Comparison of ENCODE assay signal across 18 mouse cellular contexts in the genomic region with DNA sequence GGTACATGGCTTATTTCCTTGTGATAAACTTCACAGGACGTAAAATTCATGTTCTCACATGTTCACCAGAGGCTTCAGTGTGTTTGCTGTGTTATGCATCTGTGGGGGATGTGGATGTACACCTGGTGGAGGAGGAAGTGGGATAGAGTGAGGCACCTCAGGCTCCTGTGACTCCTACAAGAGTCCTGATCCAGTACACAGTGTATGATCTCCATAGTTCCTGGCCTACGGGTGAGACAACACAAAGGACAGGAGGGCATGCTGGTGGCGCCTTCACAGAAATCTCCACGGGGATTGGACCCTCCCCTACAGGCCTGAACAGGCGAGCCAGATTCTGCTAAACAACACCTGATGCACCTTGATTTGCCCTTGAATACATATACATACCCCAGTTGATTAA.
"Had no signal": no experiment of that assay in that cellular context is flagged by ENCODE, and none has a peak within 500 bp of the region (broad histone marks: within the 10 kb centered on the region; RNA-seq: fewer than 3 reads in every experiment).

No protein-coding gene starts in this region.

- H3K4me1 ChIP-seq: limb, embryonic 10.5 days; limb, embryonic 13.5 days; midbrain, embryonic 12.5 days; neural tube, embryonic 12.5 days; neural tube, embryonic 15.5 days had no signal

- H3K27ac ChIP-seq: limb, embryonic 10.5 days; limb, embryonic 13.5 days; macrophage; midbrain, embryonic 12.5 days; midbrain, embryonic 15.5 days; neural tube, embryonic 12.5 days; neural tube, embryonic 15.5 days had no signal

- H3K36me3 ChIP-seq: limb, embryonic 10.5 days; midbrain, embryonic 12.5 days; midbrain, embryonic 15.5 days; neural tube, embryonic 12.5 days; neural tube, embryonic 15.5 days had no signal

- H3K4me2 ChIP-seq: limb, embryonic 13.5 days; lung, embryonic 14.5 days; midbrain, embryonic 12.5 days; midbrain, embryonic 15.5 days; neural tube, embryonic 12.5 days; neural tube, embryonic 15.5 days had no signal

- H3K4me3 ChIP-seq: limb, embryonic 10.5 days; limb, embryonic 13.5 days; midbrain, embryonic 12.5 days; midbrain, embryonic 15.5 days; neural tube, embryonic 12.5 days; neural tube, embryonic 15.5 days had no signal

- DNase-seq: kidney, adult 18-20 months; kidney, adult 9 months; kidney, postnatal 14 days; kidney, postnatal 4 days; lung, embryonic 14.5 days; right cerebral cortex, adult 18-20 months; right cerebral cortex, postnatal 14 days; right cerebral cortex, postnatal 4 days; thymus, adult 18-20 months; thymus, postnatal 36 days had no signal

- H3K27me3 ChIP-seq: limb, embryonic 13.5 days; midbrain, embryonic 12.5 days; midbrain, embryonic 15.5 days; neural tube, embryonic 12.5 days; neural tube, embryonic 15.5 days had no signal

- H3K9ac ChIP-seq: limb, embryonic 13.5 days; lung, embryonic 14.5 days; midbrain, embryonic 12.5 days; midbrain, embryonic 15.5 days; neural tube, embryonic 12.5 days; neural tube, embryonic 15.5 days had no signal

- ATAC-seq: lung, postnatal 0 days; midbrain, embryonic 15.5 days had no signal

- H3K9me3 ChIP-seq: limb, embryonic 10.5 days; limb, embryonic 13.5 days; midbrain, embryonic 12.5 days; midbrain, embryonic 15.5 days; neural tube, embryonic 12.5 days; neural tube, embryonic 15.5 days had no signal
